Mouse (Mus musculus): Measurements from ENCODE around the gene Map4.
A peak's percentile ranks its signal among the peaks of the same experiment; 100 is the strongest.
"Not testable (repeated sequence)": the region's sequence is repeated elsewhere in the genome, so short reads cannot be mapped to it uniquely, and the experiment has no call there.

Map4 gene

GRCm38 (mm10) chr9:110060761-110061160, 129.5 kb downstream of the Map4 start:
- no peak for DNase-seq (ENCODE audit: low read depth in 1 of 2, low spot score in 2 of 2)

DNA sequence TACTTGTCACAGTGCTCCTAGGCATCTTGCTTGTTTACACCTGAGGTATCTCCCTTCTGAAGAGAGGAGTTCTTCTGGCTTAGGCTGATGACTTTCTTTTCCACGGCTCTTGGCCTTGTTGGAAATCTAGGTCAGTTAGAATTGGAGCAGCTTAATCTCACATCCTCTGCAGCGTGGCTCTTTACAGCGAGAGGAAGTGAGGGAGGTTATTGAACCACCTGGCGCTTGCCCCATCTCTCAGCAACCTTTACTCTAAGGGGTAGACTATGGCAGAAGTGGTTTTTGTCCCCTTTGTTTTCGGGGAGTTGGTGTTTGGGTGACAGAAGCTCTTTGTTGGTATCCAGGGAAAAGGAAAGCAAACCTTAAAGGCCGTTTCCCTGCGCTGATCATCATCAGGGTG, 131.1 kb downstream of the Map4 start:
- no peak for DNase-seq (ENCODE audit: low read depth in 1 of 2, low spot score in 2 of 2)

DNA sequence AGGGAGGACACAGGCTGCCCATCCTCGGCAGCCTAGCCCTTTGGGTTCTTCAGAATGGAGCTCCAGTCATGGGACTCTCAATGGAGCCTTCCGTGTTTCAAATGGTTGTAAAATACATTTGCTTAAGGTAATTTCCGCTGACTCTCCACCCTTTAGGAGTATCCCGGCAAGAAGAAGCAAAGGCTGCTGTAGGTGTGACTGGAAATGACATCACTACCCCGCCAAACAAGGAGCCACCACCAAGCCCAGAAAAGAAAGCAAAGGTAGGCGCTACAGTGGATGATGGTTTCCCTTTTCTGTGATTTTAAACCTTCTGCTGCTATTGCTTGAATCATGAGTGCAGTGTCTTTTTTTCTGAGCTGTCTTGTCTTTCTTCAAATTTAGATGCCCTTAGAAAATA, 131.6 kb downstream of the Map4 start:
- no peak for DNase-seq (ENCODE audit: low read depth in 1 of 2, low spot score in 2 of 2)

- DNase-seq (ENCODE audit: low read depth in 1 of 2, low spot score in 2 of 2) = no peak
These were observed 133.4 kb downstream of the Map4 start for GRCm38 (mm10) chr9:110064641-110065040.

DNA sequence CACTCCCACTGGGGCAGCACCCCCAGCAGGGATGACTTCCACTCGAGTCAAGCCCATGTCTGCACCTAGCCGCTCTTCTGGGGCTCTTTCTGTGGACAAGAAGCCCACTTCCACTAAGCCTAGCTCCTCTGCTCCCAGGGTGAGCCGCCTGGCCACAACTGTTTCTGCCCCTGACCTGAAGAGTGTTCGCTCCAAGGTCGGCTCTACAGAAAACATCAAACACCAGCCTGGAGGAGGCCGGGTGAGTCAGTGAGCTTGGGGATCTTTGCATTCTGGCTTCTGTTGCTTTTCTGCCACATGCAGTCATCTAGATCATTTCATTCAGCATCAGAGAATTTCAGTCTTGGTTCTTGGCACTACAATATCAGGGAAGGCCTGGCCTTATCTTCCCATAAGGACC, 137.5 kb downstream of the Map4 start:
- DNase-seq (ENCODE audit: low read depth in 1 of 2, low spot score in 2 of 2) = no peak

DNA sequence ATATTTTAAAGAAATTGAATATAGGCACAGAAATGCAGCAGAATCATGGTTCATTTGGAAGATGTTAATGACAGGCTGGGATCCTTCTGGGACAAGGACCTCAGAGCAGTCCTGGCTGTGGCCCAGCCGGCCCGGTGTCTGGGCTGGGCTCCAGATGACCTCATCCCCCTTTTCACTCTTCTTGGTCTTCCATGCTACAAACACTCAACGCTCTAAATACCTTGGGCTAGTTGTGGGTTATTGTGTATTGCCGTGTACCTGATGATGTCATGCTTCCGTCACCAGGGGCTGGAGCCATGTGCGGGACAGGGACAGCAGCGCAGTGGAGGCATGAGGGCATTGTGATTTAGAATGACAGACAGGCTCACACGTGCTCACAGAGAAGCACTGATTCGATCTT, 139.1 kb downstream of the Map4 start:
- no peak for DNase-seq (ENCODE audit: low read depth in 1 of 2, low spot score in 2 of 2)

GRCm38 (mm10) chr9:110071011-110071410, 139.8 kb downstream of the Map4 start:
- DNase-seq (ENCODE audit: low read depth in 1 of 2, low spot score in 2 of 2) = no peak

- DNase-seq (ENCODE audit: low read depth in 1 of 2, low spot score in 2 of 2) = peak in 1 of 2 experiments; percentile 37
These were observed 140.6 kb downstream of the Map4 start for GRCm38 (mm10) chr9:110071843-110072242.

GRCm38 (mm10) chr9:110076468-110076867, 145.2 kb downstream of the Map4 start:
- DNase-seq (ENCODE audit: low read depth in 1 of 2, low spot score in 2 of 2) = not testable (repeated sequence)

- DNase-seq (ENCODE audit: low read depth in 1 of 2, low spot score in 2 of 2) = no peak
These were observed 149.8 kb downstream of the Map4 start for GRCm38 (mm10) chr9:110081066-110081465.

GRCm38 (mm10) chr9:110084201-110084964, 153.1 kb downstream of the Map4 start:
- no peak for DNase-seq (ENCODE audit: low read depth in 1 of 2, low spot score in 2 of 2)

- no peak for DNase-seq (ENCODE audit: low read depth in 1 of 2, low spot score in 2 of 2)
These were observed 154.4 kb downstream of the Map4 start for GRCm38 (mm10) chr9:110085693-110086092.

- no peak for DNase-seq (ENCODE audit: low read depth in 1 of 2, low spot score in 2 of 2)
These were observed 162.0 kb downstream of the Map4 start for GRCm38 (mm10) chr9:110093303-110093702.

- DNase-seq (ENCODE audit: low read depth in 1 of 2, low spot score in 2 of 2) = no peak
These were observed 163.5 kb downstream of the Map4 start for GRCm38 (mm10) chr9:110094761-110095160.

DNA sequence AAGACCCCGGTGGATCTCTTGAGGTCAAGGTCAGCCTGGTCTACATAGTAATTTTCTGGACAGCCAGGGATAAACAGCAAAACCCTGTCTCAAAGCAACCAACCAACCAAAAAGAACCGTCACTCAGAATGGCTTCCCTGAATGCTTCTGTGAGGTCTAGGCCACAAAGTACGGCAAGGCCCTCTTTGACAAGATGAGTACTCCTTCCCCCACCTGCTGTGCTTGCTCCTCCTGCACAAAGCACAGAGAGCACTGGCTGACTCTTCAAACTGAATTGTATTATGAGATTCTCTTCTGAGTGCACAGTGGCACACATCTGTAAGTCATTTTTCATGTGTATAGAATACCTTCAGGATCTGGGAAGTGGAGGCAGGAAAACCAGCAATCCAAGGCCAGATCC, 166.5 kb downstream of the Map4 start:
- DNase-seq (ENCODE audit: low read depth in 1 of 2, low spot score in 2 of 2) = no peak

- peak; percentile 74 to 78 for DNase-seq (ENCODE audit: low read depth in 1 of 2, low spot score in 2 of 2)
These were observed 169.7 kb downstream of the Map4 start for GRCm38 (mm10) chr9:110100627-110101600.

GRCm38 (mm10) chr9:110116353-110116976, 185.2 kb downstream of the Map4 start:
- no peak for DNase-seq (ENCODE audit: low read depth in 1 of 2, low spot score in 2 of 2)

- peak; percentile 29 to 69 for DNase-seq (ENCODE audit: low read depth in 1 of 2, low spot score in 2 of 2)
These were observed 185.9 kb downstream of the Map4 start, which contains the start of gene Smarcc1 for GRCm38 (mm10) chr9:110116977-110117778. TSS of gene Smarcc1 (plus strand) at chr9:110117708.

DNA sequence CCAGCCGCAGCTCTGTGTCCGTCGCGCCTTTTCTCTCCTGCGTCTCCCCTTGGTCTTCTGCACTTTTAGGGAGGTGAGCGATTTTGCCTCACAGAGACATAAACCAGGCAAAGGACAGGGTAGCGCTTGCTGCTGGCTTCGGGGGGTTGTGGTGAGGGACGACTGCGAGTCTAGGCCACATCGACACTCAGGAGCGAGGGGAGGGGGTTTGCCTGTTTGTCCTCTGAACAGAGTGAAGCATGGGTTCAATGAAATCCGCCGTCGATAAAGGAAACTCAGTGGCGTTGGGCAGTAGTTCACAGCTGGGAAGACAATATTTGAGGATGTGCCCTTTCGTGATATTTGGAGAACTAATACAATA, 186.5 kb downstream of the Map4 start, which contains the start of gene Dhx30:
Gene Dhx30, minus strand, starts transcription at position 52 of the 361 bp plus-strand sequence.
- DNase-seq (ENCODE audit: low read depth in 1 of 2, low spot score in 2 of 2) = no peak

GRCm38 (mm10) chr9:110118249-110118648, 187.0 kb downstream of the Map4 start:
- no peak for DNase-seq (ENCODE audit: low read depth in 1 of 2, low spot score in 2 of 2)

DNA sequence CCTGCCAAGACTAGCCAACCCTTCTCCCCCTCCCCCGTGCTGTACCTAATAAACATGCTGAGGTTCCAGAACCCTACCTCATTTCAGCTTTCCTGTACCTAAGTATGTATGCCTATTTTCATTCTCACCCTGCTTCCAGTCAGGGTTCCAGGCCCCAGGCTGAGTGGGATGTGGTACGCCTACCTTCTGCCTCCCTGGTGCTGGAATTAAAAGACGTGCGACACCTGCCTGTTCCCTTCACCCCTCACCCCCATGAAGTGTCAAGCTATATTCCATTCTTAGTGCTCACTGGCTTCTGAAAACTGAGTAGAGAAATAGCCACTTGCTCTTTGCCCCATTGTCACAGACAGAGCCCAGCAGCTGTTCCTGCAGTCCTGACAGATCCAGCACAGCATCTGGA, 190.2 kb downstream of the Map4 start:
- no peak for DNase-seq (ENCODE audit: low read depth in 1 of 2, low spot score in 2 of 2)
